Mouse (Mus musculus) liver, postnatal 0 days (tissue): ENCODE measurements around the gene Sbds. TPM values are rescaled to one million over a fixed set of nuclear protein-coding genes. Genes with fewer than 3 reads are reported as not detected.

Experiments
- ATAC-seq: fragments of 200-750 bp; cut with Nextera tagmentation; 2 replicates; pipeline ENCODE4 v1.8.0; 2017; ENCODE audit warnings: mild to moderate bottlenecking, moderate library complexity
- DNase-seq: peaks from one replicate; pipeline ENCODE4 v3.0.0-alpha.2; 2016
- H3K27ac ChIP-seq: fragments of 300-500 bp; sonication (generic); 2 replicates; pipeline ENCODE4 v1.5.1; 2014; ENCODE audit warnings: antibody characterized with exemption, moderate library complexity, mild to moderate bottlenecking, low read depth
- H3K27me3 ChIP-seq: fragments of 300-500 bp; sonication (generic); 2 replicates; pipeline ENCODE4 v1.6.1; 2014; ENCODE audit warnings: low read length, control low read depth, mixed read lengths; ENCODE audit not compliant: insufficient read depth
- H3K36me3 ChIP-seq: fragments of 300-500 bp; sonication (generic); replicated peaks from 2 replicates; pipeline ENCODE4 v1.6.1; 2014; ENCODE audit warnings: mild to moderate bottlenecking, control low read depth, low read length, moderate library complexity, mixed read lengths; ENCODE audit not compliant: insufficient read depth
- H3K4me1 ChIP-seq: fragments of 300-500 bp; sonication (generic); 2 replicates; pipeline ENCODE4 v1.6.1; 2014; ENCODE audit warnings: antibody characterized with exemption, mild to moderate bottlenecking, control low read depth; ENCODE audit not compliant: insufficient read depth
- H3K4me2 ChIP-seq: fragments of 300-500 bp; sonication (generic); 2 replicates; pipeline ENCODE4 v1.6.1; 2014; ENCODE audit warnings: low read depth, mild to moderate bottlenecking, low read length, moderate library complexity, mixed read lengths
- H3K4me3 ChIP-seq: fragments of 300-500 bp; sonication (generic); 2 replicates; pipeline ENCODE4 v1.5.1; 2014; ENCODE audit warnings: low read depth, low read length
- H3K9ac ChIP-seq: fragments of 300-500 bp; sonication (generic); replicated peaks from 2 replicates; pipeline ENCODE4 v1.6.1; 2014; ENCODE audit warnings: mild to moderate bottlenecking, moderate library complexity
- H3K9me3 ChIP-seq: fragments of 300-500 bp; sonication (generic); 2 replicates; pipeline ENCODE4 v1.6.1; 2016; ENCODE audit warnings: mild to moderate bottlenecking, control low read depth, low read length, mixed read lengths
- CTCF ChIP-seq: sonication (generic); IDR thresholded peaks from 2 replicates; pipeline ENCODE4 v1.5.1; 2016; ENCODE audit warnings: antibody characterized with exemption, low read depth
- EP300 ChIP-seq: IDR thresholded peaks from 2 replicates; pipeline ENCODE4 v1.6.1; 2016; ENCODE audit warnings: antibody characterized with exemption, low read depth, mild to moderate bottlenecking
- WGBS: fragments of 180-500 bp; shearing (Covaris S2); extraction: QIAGEN DNeasy Blood & Tissue Kit; methylation state at CpG from one replicate; pipeline ENCODE4 v1.1.7; 2014; ENCODE audit not compliant: insufficient replicate concordance; 5-methylcytosine and 5-hydroxymethylcytosine counted together
- polyA plus RNA-seq: library from polyadenylated mRNA; unstranded; fragments of >200 nt; fragmentation: Nextera tagmentation; extraction: Ambion mirVana; gene quantifications from 2 replicates; pipeline ENCODE4 v1.2.1, GENCODE M21; 2015

Gene Sbds
- polyA plus RNA-seq, 1 experiment from 2014 or later: 44.8 TPM

- Histone ChIP-seq H3K4me3 (no peak overlapping the region), H3K9me3 (no peaks in the 10 kb centered on the region), H3K9ac (no peak overlapping the region), H3K4me1 (peaks cover 28% of the 10 kb centered on the region), H3K4me2 (no peak overlapping the region; the same call in 1 of the 2 replicates), H3K36me3 (peaks cover 40% of the 10 kb centered on the region), H3K27ac (0 out of 2 replicates have a peak overlapping the region, but pooled peaks have one; percentile 34), H3K27me3 (no peaks in the 10 kb centered on the region)
- DNase-seq: no peak
- 56% methylated on average over 4 of the region's 4 CpGs for WGBS
- ATAC-seq: no peak
- TF ChIP-seq CTCF (no peak), EP300 (no peak)
These were observed 27.2 kb downstream of the Sbds start for GRCm38 (mm10) chr5:130228120-130228519.

- Histone ChIP-seq H3K4me2 (no peak overlapping the region), H3K27ac (0 out of 2 replicates have a peak overlapping the region, but pooled peaks have one; percentile 2), H3K9ac (no peak overlapping the region), H3K27me3 (no peaks in the 10 kb centered on the region), H3K9me3 (no peaks in the 10 kb centered on the region), H3K4me1 (peaks cover 29% of the 10 kb centered on the region), H3K36me3 (peaks cover 26% of the 10 kb centered on the region), H3K4me3 (no peak overlapping the region)
- ATAC-seq: no peak
- TF ChIP-seq CTCF (no peak), EP300 (no peak)
- no peak for DNase-seq
- WGBS: 80% methylated on average over 3 of the region's 3 CpGs
These were observed 28.5 kb downstream of the Sbds start for GRCm38 (mm10) chr5:130226790-130227189.

GRCm38 (mm10) chr5:130222146-130223004 is 33.0 kb downstream of the Sbds start:
- DNase-seq (peak; percentile 96), ATAC-seq (peak; percentile 91)
- peak; percentile 77 for TF ChIP-seq CTCF
- peak; percentile 61; the same call in 1 of the 2 replicates for TF ChIP-seq EP300
- Histone ChIP-seq H3K9me3 (peaks cover 2% of the 10 kb centered on the region; the same call in 1 of the 2 replicates), H3K27me3 (no peaks in the 10 kb centered on the region), H3K27ac (peak overlapping the region; percentile 92), H3K4me2 (peak overlapping the region; percentile 75), H3K4me3 (peak overlapping the region; percentile 92), H3K36me3 (no peaks in the 10 kb centered on the region), H3K9ac (peak overlapping the region; percentile 95), H3K4me1 (peaks cover 18% of the 10 kb centered on the region)
- 2% methylated on average over 82 of the region's 88 CpGs for WGBS

DNA sequence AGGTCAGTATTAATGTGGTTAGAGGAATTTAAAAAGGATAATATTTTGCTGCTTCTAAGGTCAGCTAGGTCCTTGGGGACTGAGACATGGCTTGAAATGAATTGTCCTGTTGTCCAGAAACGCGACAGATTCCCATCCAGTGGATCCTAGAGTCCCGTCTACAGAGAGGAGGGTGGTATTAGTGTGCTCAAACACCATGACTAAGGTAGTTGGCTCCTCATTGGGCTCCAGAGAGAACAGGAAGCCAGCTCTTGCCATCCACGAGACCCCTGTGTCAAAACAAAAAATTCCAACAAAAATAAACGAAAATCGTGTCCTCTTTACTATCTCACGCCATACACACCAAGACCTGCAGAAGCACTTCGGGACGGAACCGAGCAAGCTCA is 33.6 kb downstream of the Sbds start:
- Histone ChIP-seq H3K4me1 (peaks cover 15% of the 10 kb centered on the region), H3K27ac (peak overlapping the region; percentile 92), H3K36me3 (no peaks in the 10 kb centered on the region), H3K9ac (peak overlapping the region; percentile 95), H3K4me2 (peak overlapping the region; percentile 75), H3K4me3 (peak overlapping the region; percentile 92), H3K27me3 (no peaks in the 10 kb centered on the region), H3K9me3 (peaks cover 2% of the 10 kb centered on the region; the same call in 1 of the 2 replicates)
- DNase-seq (no peak), ATAC-seq (peak; percentile 34)
- WGBS: under 1% methylated on average over 10 of the region's 10 CpGs
- TF ChIP-seq EP300: no peak
- TF ChIP-seq CTCF: no peak

GRCm38 (mm10) chr5:130221316-130221715 is 34.0 kb downstream of the Sbds start:
- ATAC-seq (no peak), DNase-seq (no peak)
- 48% methylated on average over 2 of the region's 2 CpGs for WGBS
- Histone ChIP-seq H3K27me3 (no peaks in the 10 kb centered on the region), H3K4me2 (peak overlapping the region; percentile 75), H3K9ac (peak overlapping the region; percentile 95), H3K27ac (peak overlapping the region; percentile 92), H3K4me3 (peak overlapping the region; percentile 92), H3K9me3 (peaks cover 2% of the 10 kb centered on the region; the same call in 1 of the 2 replicates), H3K36me3 (no peaks in the 10 kb centered on the region), H3K4me1 (peaks cover 12% of the 10 kb centered on the region)
- TF ChIP-seq CTCF (no peak), EP300 (no peak)

DNA sequence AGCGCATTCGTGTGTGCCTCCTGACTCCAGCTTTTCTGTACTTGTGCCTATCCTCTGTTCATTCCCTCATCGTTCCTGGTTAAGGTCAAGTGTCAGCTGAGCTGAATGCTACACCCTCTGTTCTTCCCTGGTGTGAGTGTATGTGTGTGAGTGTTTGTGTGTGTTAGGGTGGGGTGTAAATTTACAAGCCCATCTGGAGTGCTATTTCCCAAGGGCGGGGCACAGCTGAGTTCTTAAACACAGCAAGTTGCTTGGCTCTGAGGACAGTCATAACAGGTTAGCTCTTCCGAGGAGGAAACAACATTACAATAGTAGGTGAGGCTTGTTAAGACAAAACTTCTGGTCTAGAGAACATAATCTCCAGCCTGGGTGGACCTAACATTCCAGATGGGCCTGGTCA is 37.0 kb downstream of the Sbds start:
- peaks cover 11% of the 10 kb centered on the region for H3K36me3 ChIP-seq
- H3K9me3 ChIP-seq: peaks cover 2% of the 10 kb centered on the region; the same call in 1 of the 2 replicates
- no peak overlapping the region for H3K27ac ChIP-seq
- H3K4me3 ChIP-seq: no peak overlapping the region
- DNase-seq: no peak
- H3K9ac ChIP-seq: no peak overlapping the region
- no peaks in the 10 kb centered on the region for H3K27me3 ChIP-seq
- ATAC-seq: no peak
- H3K4me1 ChIP-seq: peaks cover 3% of the 10 kb centered on the region
- TF ChIP-seq CTCF (no peak), EP300 (no peak)
- no peak overlapping the region for H3K4me2 ChIP-seq
- WGBS: 81% methylated on average over 5 of the region's 5 CpGs
